Mouse (Mus musculus) spleen, adult 2 months (tissue): ENCODE measurements around the gene Gtf2h5. TPM values are rescaled to one million over a fixed set of nuclear protein-coding genes. Genes with fewer than 3 reads are reported as not detected.

ENCODE experiments used
- DNase-seq, 2 experiments: peaks; one replicate each; pipeline versions ENCODE4 v3.0.0 to v3.0.0-alpha.2; 2012 to 2021; ENCODE audit warnings: low spot score in 2 of 2, low read depth in 1 of 2
- H3K27ac ChIP-seq: fragments of 200-500 bp; 2 replicates; pipeline ENCODE4 v1.5.1; 2012; ENCODE audit warnings: low read length, inconsistent platforms; ENCODE audit not compliant: insufficient read depth
- H3K27me3 ChIP-seq: fragments of 200-500 bp; 2 replicates; pipeline ENCODE4 v1.6.1; 2012; ENCODE audit warnings: mild to moderate bottlenecking, moderate library complexity, low read length, inconsistent platforms; ENCODE audit not compliant: control insufficient read depth, insufficient read depth
- H3K36me3 ChIP-seq: fragments of 200-500 bp; 2 replicates; pipeline ENCODE4 v1.6.1; 2012; ENCODE audit warnings: mild to moderate bottlenecking, low read length, inconsistent platforms; ENCODE audit not compliant: control insufficient read depth, insufficient read depth
- H3K4me1 ChIP-seq: fragments of 200-500 bp; 2 replicates; pipeline ENCODE4 v1.6.1; 2011; ENCODE audit warnings: inconsistent platforms; ENCODE audit not compliant: control insufficient read depth, insufficient read depth, insufficient read length
- H3K4me3 ChIP-seq: fragments of 200-500 bp; 2 replicates; pipeline ENCODE4 v1.5.1; 2011; ENCODE audit warnings: mild to moderate bottlenecking, inconsistent platforms; ENCODE audit not compliant: insufficient read depth, insufficient read length; ENCODE audit errors: extremely low read depth
- CTCF ChIP-seq: fragments of 200-500 bp; IDR thresholded peaks from 2 replicates; pipeline ENCODE4 v1.5.1; 2011; ENCODE audit warnings: mild to moderate bottlenecking, inconsistent platforms; ENCODE audit not compliant: insufficient read depth, insufficient read length, insufficient replicate concordance; ENCODE audit errors: extremely low read depth
- POLR2A ChIP-seq: fragments of 200-500 bp; IDR thresholded peaks from 2 replicates; pipeline ENCODE4 v1.6.1; 2011; ENCODE audit warnings: low read depth, low read length, inconsistent platforms
- WGBS: fragments of 180-500 bp; shearing (Covaris S2); methylation state at CpG from one replicate; pipeline ENCODE4 v1.1.7; 2018; 5-methylcytosine and 5-hydroxymethylcytosine counted together
- polyA plus RNA-seq: library from polyadenylated mRNA; depleted of rRNA; stranded (reverse); fragments of >200 nt; gene quantifications from 2 replicates; pipeline ENCODE4 v1.2.3, GENCODE M21; 2012; rRNA removed

Gtf2h5 gene
- polyA plus RNA-seq, 1 experiment: 7.1 TPM

DNA sequence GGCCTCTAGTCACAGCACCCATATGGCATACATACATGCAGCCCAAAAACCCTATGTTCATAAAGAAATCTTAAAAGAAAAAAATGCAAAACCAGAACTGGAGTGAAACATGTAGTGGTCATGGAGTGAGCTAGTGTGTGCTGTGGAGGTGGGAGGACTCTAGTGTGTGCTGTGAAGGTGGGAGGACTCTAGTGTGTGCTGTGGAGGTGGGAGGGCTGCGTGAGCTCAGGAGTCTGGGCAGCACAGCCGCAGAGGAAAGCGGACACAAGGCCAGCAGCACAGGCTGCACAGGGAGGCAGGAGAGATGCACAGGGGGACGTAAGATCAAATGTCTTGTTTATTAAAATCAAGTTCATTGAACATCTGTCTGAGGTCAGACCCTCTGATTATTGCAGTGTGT, 44.2 kb downstream of the Gtf2h5 start:
- H3K36me3 ChIP-seq: peaks cover 7% of the 10 kb centered on the region; the same call in 1 of the 2 replicates
- TF ChIP-seq POLR2A (no peak), CTCF (no peak)
- no peaks in the 10 kb centered on the region for H3K4me1 ChIP-seq
- H3K4me3 ChIP-seq: no peak overlapping the region
- no peak for DNase-seq
- WGBS: 95% methylated on average over 4 of the region's 4 CpGs
- H3K27me3 ChIP-seq: no peaks in the 10 kb centered on the region
- H3K27ac ChIP-seq: no peak overlapping the region

DNA sequence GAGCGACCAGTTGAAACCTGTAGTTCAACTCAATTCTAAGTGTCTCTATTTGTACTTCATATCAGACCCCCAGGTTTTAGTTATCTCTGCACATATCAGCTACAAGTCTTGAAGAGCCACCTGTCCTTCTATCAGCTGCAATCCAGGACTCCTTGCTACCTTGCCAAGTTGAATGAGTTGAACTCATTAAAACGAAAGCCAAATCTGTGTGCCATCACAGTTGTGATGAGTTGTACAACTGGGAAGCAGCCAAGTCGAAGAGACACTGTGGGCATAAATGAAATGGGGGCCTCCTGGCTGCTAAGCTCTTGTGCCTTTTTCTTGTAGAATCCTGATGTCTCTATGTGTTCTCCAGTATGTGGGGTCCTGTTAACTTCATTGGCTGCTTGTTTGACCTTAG, 45.9 kb downstream of the Gtf2h5 start:
- Histone ChIP-seq H3K27me3 (no peaks in the 10 kb centered on the region), H3K36me3 (peaks cover 7% of the 10 kb centered on the region; the same call in 1 of the 2 replicates), H3K4me3 (no peak overlapping the region), H3K27ac (no peak overlapping the region), H3K4me1 (no peaks in the 10 kb centered on the region)
- WGBS: 88% methylated on average over 3 of the region's 3 CpGs
- DNase-seq: no peak
- TF ChIP-seq POLR2A: no peak
- TF ChIP-seq CTCF: no peak

DNA sequence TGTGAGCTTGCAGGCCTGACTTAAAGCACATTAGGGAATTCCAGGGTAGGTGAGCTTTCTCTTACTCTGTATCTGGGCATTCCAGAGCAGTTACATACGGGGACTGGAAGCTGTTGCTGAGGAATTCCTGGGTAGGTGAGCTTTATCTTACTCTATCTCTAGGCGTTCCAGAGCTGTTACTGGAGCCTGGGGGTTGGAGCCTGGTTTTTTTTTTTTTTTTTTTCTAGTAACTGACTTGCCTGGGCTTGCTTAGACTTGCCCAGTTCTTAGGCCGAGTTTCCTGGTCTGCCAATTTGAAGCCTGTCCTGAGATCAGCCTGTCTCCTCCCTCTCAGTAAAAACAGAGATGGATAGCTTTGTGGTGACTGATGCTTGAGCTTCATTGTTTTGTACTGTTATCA, 48.5 kb downstream of the Gtf2h5 start:
- Histone ChIP-seq H3K4me1 (no peaks in the 10 kb centered on the region), H3K4me3 (no peak overlapping the region), H3K27me3 (no peaks in the 10 kb centered on the region), H3K27ac (no peak overlapping the region), H3K36me3 (no peaks in the 10 kb centered on the region)
- 75% methylated on average over 3 of the region's 3 CpGs for WGBS
- TF ChIP-seq POLR2A: no peak
- TF ChIP-seq CTCF: no peak
- no peak for DNase-seq

DNA sequence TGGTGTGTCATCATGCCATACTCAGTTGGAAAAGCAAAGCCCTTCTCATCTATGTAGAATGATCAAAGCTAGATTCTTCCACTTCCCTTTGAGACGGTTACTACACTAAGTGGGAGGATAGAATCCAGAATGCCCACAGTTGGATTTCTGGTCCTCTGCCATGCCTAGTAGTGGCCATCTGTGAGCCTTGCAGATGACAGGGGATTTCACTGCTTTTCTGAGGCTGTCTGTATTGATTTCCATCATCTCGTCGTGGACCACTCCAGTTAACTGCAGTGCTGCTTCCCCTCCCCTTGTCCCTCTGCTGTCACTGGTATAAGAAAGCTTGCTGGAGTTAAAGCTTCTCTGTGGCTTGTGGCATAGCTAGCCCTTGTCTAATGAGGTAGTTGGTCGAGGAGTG, 49.8 kb downstream of the Gtf2h5 start:
- WGBS: 81% methylated on average over 4 of the region's 4 CpGs
- H3K27ac ChIP-seq: no peak overlapping the region
- no peaks in the 10 kb centered on the region for H3K27me3 ChIP-seq
- TF ChIP-seq POLR2A (no peak), CTCF (no peak)
- DNase-seq: no peak
- no peak overlapping the region for H3K4me3 ChIP-seq
- no peaks in the 10 kb centered on the region for H3K4me1 ChIP-seq
- H3K36me3 ChIP-seq: no peaks in the 10 kb centered on the region

DNA sequence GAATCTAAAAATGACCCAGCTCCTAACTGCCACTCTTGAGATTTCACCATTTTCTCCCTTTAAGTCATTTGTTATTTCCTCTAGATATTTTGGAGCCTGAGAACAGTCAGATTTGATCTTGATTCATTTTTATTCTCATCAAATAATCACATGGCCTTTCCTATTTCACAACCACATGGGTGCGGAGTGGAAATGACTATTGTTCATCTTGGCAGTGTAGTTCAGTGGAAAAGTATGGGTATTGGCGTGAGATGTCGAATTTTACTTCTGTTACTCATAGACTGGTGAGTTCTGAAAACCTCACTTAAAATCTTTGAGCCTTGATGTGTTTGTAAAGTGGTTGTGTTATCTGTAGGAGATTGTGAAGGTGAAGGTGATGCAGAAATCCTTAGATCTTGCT, 51.5 kb downstream of the Gtf2h5 start:
- no peak for TF ChIP-seq POLR2A
- no peak for TF ChIP-seq CTCF
- H3K27ac ChIP-seq: no peak overlapping the region
- no peaks in the 10 kb centered on the region for H3K4me1 ChIP-seq
- no peak overlapping the region for H3K4me3 ChIP-seq
- no peaks in the 10 kb centered on the region for H3K36me3 ChIP-seq
- H3K27me3 ChIP-seq: no peaks in the 10 kb centered on the region
- DNase-seq: no peak
- WGBS: 91% methylated on average over 3 of the region's 3 CpGs

Other genes starting within 250 kb of the Gtf2h5 start
- gene Snx9, start 238.5 kb upstream of the Gtf2h5 start, polyA plus RNA-seq: 22.1 and 26.6 TPM in 2 replicates
- 1.6 and 2.4 TPM in 2 replicates for gene Synj2, start 138.5 kb upstream of the Gtf2h5 start, polyA plus RNA-seq
- 1.7 and 1.8 TPM in 2 replicates for gene Serac1, start within 50 bp of the Gtf2h5 start, polyA plus RNA-seq
- gene Tulp4, start 26.7 kb downstream of the Gtf2h5 start, polyA plus RNA-seq: 23.4 and 26.8 TPM in 2 replicates
- 6.7 and 7.8 TPM in 2 replicates for gene Tmem181a, start 177.1 kb downstream of the Gtf2h5 start, polyA plus RNA-seq
- 3.7 and 3.9 TPM in 2 replicates for gene Dynlt1a, start 237.7 kb downstream of the Gtf2h5 start, polyA plus RNA-seq